14 mouse cellular contexts compared by ENCODE assay signal in genomic region chr12:110200887-110201286, GRCm38 (mm10).
"Had no signal": no experiment of that assay in that cellular context is flagged by ENCODE, and none has a peak within 500 bp of the region (broad histone marks: within the 10 kb centered on the region; RNA-seq: fewer than 3 reads in every experiment).

No protein-coding gene starts in this region.

- H3K4me3 ChIP-seq: kidney, embryonic 15.5 days; limb, embryonic 15.5 days; liver, embryonic 13.5 days; midbrain, embryonic 12.5 days; neural tube, embryonic 13.5 days had no signal

- H3K9ac ChIP-seq: kidney, embryonic 15.5 days; limb, embryonic 15.5 days; liver, embryonic 13.5 days; midbrain, embryonic 12.5 days; neural tube, embryonic 13.5 days had no signal

- DNase-seq: layer of hippocampus, adult 9-11 months; layer of hippocampus, postnatal 36 days; liver, embryonic 13.5 days; lung, adult 18-20 months; right cerebral cortex, adult 18-20 months; right cerebral cortex, postnatal 4 days; spleen, adult 18-20 months; thymus, adult 2 months; thymus, postnatal 25 days had no signal

- H3K4me2 ChIP-seq: kidney, embryonic 15.5 days; limb, embryonic 15.5 days; liver, embryonic 13.5 days; midbrain, embryonic 12.5 days; neural tube, embryonic 13.5 days had no signal

- H3K4me1 ChIP-seq: midbrain, embryonic 12.5 days; neural tube, embryonic 13.5 days had no signal

- ATAC-seq: midbrain, embryonic 16.5 days had no signal

- H3K27ac ChIP-seq: kidney, embryonic 15.5 days; limb, embryonic 15.5 days; liver, embryonic 13.5 days; midbrain, embryonic 12.5 days; neural tube, embryonic 13.5 days had no signal

- H3K27me3 ChIP-seq: liver, embryonic 13.5 days; neural tube, embryonic 13.5 days had no signal

- H3K36me3 ChIP-seq: kidney, embryonic 15.5 days; limb, embryonic 15.5 days; liver, embryonic 13.5 days; midbrain, embryonic 12.5 days; neural tube, embryonic 13.5 days had no signal

- H3K9me3 ChIP-seq: kidney, embryonic 15.5 days; limb, embryonic 15.5 days; liver, embryonic 13.5 days; midbrain, embryonic 12.5 days; neural tube, embryonic 13.5 days had no signal
